Mouse (Mus musculus): ENCODE measurements at regions not wholly inside any gene's neighbourhood (a gene's known extent, or its start where the extent isn't known, plus 50 kb on each side); places are given as distances from the start of the nearest gene placed in this dataset.

DNA sequence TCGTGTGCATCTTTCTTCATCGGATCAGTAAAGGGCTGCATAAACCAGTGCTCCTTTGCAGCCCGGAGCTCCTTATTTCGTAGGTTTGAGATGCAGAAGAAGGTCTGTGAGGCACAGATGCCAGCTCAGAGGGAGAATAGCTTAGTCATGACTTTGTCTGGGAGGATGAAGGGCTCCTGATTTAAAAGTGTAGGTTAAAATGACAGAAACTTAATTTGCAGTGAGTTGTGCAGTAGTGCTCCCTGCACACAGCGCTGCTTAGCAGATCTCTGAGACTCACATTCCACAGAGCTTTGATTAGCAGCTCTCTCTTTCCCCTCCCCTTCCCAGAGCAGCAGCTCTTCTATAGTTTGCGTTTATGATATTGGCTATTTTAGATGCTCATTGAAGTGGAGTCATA lies 200.9 kb downstream of the Vrk1 start:
- H3K27me3 ChIP-seq (ENCODE audit: insufficient read depth, poor library complexity, severe bottlenecking), result no peaks in the 10 kb centered on the region
- H3K9me3 ChIP-seq, result no peaks in the 10 kb centered on the region
- H3K36me3 ChIP-seq, result no peaks in the 10 kb centered on the region
- no peak overlapping the region for H3K27ac ChIP-seq
- WGBS, result 91% methylated on average over 6 of the region's 6 CpGs
- H3K4me1 ChIP-seq (replicated peaks), result no peaks in the 10 kb centered on the region
- no peak overlapping the region for H3K4me3 ChIP-seq
- no peak for DNase-seq (ENCODE audit: low spot score)

DNA sequence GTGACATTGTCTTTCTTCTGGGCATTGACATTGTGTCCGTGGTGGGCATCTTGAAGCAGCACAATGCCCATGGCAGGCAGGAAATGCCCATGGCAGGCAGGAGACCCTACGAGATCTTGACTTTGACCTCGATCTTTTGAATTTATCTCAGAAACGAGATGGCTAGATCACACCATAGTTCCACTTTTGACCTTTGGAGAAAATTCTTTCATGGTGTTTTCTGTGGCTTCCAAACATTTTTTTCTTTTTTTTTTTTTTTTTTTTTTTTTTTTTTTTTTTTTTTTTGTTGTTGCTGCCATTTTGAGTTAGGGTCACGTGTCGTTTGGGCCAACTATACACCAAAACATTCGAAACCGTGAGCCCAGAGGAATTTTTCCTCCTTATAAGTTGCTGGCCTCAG lies 201.5 kb downstream of the Vrk1 start:
- H3K4me1 ChIP-seq (replicated peaks), result no peaks in the 10 kb centered on the region
- no peaks in the 10 kb centered on the region for H3K36me3 ChIP-seq
- no peak for DNase-seq (ENCODE audit: low spot score)
- no peak overlapping the region for H3K4me3 ChIP-seq
- no peaks in the 10 kb centered on the region for H3K27me3 ChIP-seq (ENCODE audit: insufficient read depth, poor library complexity, severe bottlenecking)
- no peak overlapping the region for H3K27ac ChIP-seq
- 88% methylated on average over 8 of the region's 8 CpGs for WGBS
- H3K9me3 ChIP-seq, result no peaks in the 10 kb centered on the region

DNA sequence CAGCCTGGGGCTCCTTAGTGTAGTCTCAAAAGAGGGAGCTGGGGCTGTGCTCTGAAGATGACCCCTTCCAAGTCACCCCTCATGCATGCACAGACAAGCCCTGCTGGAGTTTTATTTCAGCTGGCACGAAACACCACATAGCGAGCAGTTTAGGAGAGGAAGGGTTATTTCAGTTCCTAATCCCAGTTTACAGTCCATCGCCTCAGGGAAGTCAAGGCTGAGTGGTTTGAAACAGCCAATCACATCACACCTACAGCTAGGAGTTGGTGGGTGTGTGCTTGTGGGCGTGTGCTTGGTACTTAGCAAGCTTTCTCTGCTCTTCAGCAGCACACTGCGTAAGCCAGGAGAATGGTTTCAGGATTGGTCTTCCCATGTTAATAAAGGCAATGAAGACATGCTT lies 202.4 kb downstream of the Vrk1 start:
- Histone ChIP-seq H3K4me1 (replicated peaks) (no peaks in the 10 kb centered on the region), H3K27me3 (ENCODE audit: insufficient read depth, poor library complexity, severe bottlenecking) (no peaks in the 10 kb centered on the region), H3K9me3 (no peaks in the 10 kb centered on the region), H3K4me3 (no peak overlapping the region), H3K27ac (no peak overlapping the region), H3K36me3 (no peaks in the 10 kb centered on the region)
- DNase-seq (ENCODE audit: low spot score), result no peak
- 82% methylated on average over 5 of the region's 5 CpGs for WGBS

DNA sequence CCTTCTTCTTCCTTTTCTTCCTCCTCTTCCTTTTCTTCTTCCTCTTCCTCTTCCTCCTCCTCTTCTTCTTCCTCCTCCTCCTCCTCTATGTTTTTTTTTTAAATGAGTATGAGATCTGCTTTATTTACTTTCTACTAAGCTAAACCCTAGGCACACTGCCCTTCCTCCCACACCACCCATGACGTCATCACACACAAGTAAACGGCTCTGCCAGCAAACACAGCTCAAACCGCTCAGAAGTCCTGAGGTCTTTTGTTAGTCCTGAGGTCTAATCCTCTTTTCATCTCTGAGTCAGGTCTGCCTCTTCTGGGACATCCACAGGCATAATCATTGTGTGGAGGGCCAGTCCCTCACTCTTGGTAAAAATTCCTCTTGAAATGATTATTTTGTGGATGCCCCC lies 210.0 kb downstream of the Vrk1 start:
- WGBS, result 48% methylated on average over 3 of the region's 3 CpGs
- Histone ChIP-seq H3K4me1 (replicated peaks) (peaks cover 8% of the 10 kb centered on the region), H3K27me3 (ENCODE audit: insufficient read depth, poor library complexity, severe bottlenecking) (peaks cover 2% of the 10 kb centered on the region), H3K27ac (no peak overlapping the region), H3K36me3 (no peaks in the 10 kb centered on the region), H3K9me3 (no peaks in the 10 kb centered on the region), H3K4me3 (no peak overlapping the region)
- no peak for DNase-seq (ENCODE audit: low spot score)

DNA sequence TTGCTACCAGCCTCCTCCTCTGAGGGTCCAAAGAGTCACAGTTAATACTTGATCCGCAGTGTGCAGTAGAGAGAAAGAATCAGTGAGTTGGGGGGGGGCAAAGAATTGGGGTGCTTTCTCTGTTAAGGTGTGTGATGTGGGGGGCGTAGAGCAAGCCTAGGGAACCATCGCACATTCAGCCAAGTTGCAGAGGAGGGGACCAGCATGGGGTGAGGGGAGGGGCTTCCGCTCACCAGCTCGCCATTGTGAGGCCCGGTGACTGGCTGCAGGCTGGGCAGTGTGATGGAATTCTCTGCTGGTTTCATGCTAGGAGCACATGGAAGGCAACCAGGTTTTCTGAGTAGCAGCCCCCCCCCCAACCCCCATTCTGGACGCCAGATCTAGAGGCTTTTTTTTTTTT lies 216.2 kb downstream of the Vrk1 start:
- Histone ChIP-seq H3K27me3 (ENCODE audit: insufficient read depth, poor library complexity, severe bottlenecking) (peaks cover 17% of the 10 kb centered on the region), H3K4me1 (replicated peaks) (peaks cover 28% of the 10 kb centered on the region), H3K36me3 (no peaks in the 10 kb centered on the region), H3K27ac (peak overlapping the region; percentile 35; the same call in 1 of the 2 replicates), H3K9me3 (no peaks in the 10 kb centered on the region), H3K4me3 (no peak overlapping the region)
- DNase-seq (ENCODE audit: low spot score), result peak; percentile 52
- WGBS, result 22% methylated on average over 7 of the region's 7 CpGs

DNA sequence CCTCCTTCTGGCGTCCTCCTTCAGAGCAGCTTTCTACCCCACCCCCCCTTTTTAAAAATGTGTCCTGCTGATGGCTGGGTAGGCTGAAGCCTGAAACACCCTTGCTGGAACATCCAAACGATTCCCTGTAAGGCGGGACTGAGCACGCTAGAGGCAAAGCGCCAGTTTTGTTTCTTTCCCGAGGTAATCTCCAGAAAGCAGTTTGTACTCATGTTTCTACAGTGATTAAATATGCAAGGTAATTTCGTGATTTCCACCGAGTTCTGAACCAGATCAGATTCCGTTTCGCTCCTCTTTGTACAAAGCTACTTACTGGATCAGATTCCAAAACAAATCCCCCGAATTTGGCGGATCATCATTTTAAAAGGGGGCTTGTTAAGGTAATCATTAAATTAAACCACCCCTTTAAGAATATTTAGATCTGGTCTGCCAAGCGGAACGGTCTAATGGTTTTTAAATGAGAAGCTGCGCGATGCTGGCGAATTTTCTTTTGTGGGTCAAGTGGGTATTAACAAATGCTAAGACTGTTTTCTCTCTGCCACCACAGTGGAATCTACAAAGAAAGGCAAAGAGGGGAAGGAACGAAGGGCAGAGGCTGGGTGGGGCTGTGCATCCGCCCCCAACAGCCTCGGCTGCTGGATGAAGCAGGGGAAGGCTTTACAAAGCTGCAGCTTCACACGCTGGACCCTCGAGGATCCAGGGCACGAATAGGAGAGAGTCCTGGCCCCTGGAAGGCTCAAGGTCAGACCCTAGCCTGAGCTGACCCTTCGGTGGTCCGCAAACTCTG lies 216.9 kb downstream of the Vrk1 start:
- Histone ChIP-seq H3K27ac (peak overlapping the region; percentile 72), H3K36me3 (no peaks in the 10 kb centered on the region), H3K4me3 (0 out of 2 replicates have a peak overlapping the region, but pooled peaks have one; percentile 3), H3K4me1 (replicated peaks) (peaks cover 32% of the 10 kb centered on the region), H3K9me3 (no peaks in the 10 kb centered on the region), H3K27me3 (ENCODE audit: insufficient read depth, poor library complexity, severe bottlenecking) (peaks cover 17% of the 10 kb centered on the region)
- peak; percentile 16 for DNase-seq (ENCODE audit: low spot score)
- WGBS, result 23% methylated on average over 25 of the region's 25 CpGs

DNA sequence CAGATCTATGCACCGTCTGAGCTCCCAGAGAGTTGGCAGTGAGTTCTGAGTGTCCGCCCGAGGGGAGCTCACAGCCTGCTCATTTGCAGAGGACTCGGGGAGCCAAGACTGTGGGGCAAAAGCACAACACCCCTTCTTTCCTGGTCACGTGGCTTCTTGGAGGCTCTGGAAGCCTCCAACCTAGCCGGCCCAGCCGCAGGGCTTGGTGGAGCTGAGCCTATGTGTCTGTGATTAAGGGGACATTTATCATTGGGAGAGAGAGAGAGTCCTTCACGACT lies 217.5 kb downstream of the Vrk1 start:
- Histone ChIP-seq H3K9me3 (no peaks in the 10 kb centered on the region), H3K4me1 (replicated peaks) (peaks cover 32% of the 10 kb centered on the region), H3K27ac (peak overlapping the region; percentile 72; the same call in 1 of the 2 replicates), H3K27me3 (ENCODE audit: insufficient read depth, poor library complexity, severe bottlenecking) (peaks cover 17% of the 10 kb centered on the region), H3K4me3 (0 out of 2 replicates have a peak overlapping the region, but pooled peaks have one; percentile 3), H3K36me3 (no peaks in the 10 kb centered on the region)
- WGBS, result 41% methylated on average over 8 of the region's 8 CpGs
- no peak for DNase-seq (ENCODE audit: low spot score)

DNA sequence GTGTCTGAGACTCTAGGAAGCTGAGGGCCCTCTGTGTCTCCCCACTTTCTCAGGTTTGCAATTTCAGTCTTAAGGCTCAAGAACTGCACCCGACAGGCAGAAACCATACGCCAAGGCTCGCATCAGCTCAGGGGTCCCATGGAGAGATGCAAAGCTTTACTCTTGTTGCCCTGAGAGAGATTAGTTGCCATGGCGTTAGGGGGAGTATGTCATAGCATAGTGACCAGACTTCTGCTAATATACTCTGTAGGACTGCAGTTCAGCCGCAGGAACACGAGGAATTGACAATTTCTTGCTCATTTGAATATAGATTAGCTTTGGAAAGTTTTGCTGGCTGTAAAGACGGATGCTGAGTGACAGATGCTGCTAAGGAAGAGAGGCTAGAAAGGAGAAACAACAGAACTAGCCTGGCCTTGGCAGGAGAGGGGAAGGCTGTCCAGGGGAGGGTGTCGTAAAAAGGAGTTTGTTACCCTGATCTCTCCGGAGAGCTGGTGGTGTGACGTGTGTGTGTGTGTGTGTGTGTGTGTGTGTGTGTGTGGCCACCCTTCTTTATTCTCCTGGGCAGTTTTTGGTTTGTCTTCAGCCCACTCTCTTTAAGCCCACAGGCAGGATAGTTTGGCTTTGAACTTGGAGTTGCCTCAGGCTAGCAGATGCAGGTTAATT lies 235.3 kb downstream of the Vrk1 start:
- DNase-seq (ENCODE audit: low spot score), result no peak
- Histone ChIP-seq H3K27me3 (ENCODE audit: insufficient read depth, poor library complexity, severe bottlenecking) (no peaks in the 10 kb centered on the region), H3K9me3 (no peaks in the 10 kb centered on the region), H3K27ac (no peak overlapping the region), H3K4me1 (replicated peaks) (peaks cover 30% of the 10 kb centered on the region), H3K36me3 (no peaks in the 10 kb centered on the region), H3K4me3 (no peak overlapping the region)
- whole genome bisulfite sequencing, result 57% methylated on average over 10 of the region's 10 CpGs

DNA sequence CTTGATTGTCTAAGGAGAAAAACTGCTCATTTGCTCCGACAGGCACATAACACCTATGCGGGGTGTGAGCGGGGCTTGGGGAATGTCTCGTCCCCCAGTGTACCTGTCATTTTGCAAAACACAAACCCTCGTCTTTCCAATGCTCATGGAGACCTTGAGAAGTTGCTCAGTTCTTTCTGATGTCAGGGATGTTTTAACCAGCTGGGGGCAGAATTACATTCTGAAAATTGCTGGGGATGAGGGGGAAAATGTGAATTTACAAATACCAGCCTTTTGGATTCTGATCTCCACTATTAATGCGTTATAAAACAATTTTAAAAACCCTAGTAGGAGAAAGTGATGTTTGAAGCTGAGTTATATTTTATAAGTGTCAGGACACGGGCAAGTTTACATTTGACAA lies 263.6 kb downstream of the Vrk1 start:
- Histone ChIP-seq H3K4me1 (replicated peaks) (no peaks in the 10 kb centered on the region), H3K36me3 (no peaks in the 10 kb centered on the region), H3K4me3 (no peak overlapping the region), H3K27ac (no peak overlapping the region), H3K9me3 (no peaks in the 10 kb centered on the region), H3K27me3 (ENCODE audit: insufficient read depth, poor library complexity, severe bottlenecking) (no peaks in the 10 kb centered on the region)
- 84% methylated on average over 7 of the region's 7 CpGs for WGBS
- no peak for DNase-seq (ENCODE audit: low spot score)

DNA sequence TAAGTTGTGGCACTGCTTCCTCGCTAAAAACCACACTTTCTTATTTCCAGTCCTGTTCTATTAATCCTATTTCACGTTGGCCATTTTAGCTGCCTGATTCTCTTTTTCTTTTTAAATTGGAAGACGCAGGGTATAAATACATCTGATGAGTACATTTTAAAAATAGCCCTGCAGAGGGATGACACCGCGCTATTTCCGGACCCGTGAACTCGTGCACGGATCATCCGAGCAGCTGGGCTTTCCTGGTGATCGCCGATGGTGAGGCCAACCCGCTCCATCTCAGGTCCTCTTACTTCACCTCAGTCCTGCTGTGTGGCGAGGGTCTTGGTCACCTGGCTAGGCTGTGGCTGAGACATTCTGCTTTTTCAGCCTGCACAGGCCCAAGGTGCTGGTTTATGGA lies 267.9 kb downstream of the Vrk1 start:
- H3K4me3 ChIP-seq, result no peak overlapping the region
- H3K4me1 ChIP-seq (replicated peaks), result no peaks in the 10 kb centered on the region
- H3K27ac ChIP-seq, result no peak overlapping the region
- H3K9me3 ChIP-seq, result no peaks in the 10 kb centered on the region
- DNase-seq (ENCODE audit: low spot score), result no peak
- H3K27me3 ChIP-seq (ENCODE audit: insufficient read depth, poor library complexity, severe bottlenecking), result no peaks in the 10 kb centered on the region
- H3K36me3 ChIP-seq, result no peaks in the 10 kb centered on the region
- 91% methylated on average over 14 of the region's 14 CpGs for WGBS

DNA sequence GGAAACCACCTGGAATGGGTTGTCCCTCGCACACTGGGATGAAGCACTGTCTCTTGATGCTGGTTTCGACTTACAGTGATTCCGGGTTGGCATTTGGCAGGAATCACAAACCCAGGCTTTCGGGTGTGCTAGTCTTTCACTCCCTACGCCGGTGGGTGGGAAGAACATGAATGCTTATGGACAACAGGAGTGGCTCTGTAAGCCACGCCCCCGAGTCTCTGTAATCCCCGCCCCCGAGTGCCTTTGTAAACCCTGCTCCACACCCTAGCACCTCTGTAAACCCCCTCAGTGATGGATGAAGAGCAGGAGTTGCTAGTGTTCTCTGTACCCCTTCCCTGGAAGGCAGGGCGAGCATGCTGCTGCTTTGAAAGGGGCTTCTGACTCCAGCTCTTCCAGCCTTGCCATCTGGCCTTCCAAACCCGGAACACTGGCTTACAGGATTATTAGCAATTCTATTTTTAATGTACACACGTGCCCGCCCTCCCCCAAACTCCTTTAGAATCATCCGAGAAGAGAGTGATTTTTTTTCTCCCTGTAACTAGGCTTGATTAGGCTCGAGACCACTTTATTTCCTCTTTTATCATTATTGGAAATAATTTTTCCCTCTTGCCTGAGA lies 272.6 kb downstream of the Vrk1 start:
- 69% methylated on average over 16 of the region's 16 CpGs for WGBS
- no peaks in the 10 kb centered on the region for H3K36me3 ChIP-seq
- H3K4me1 ChIP-seq (replicated peaks), result no peaks in the 10 kb centered on the region
- H3K4me3 ChIP-seq, result no peak overlapping the region
- H3K27me3 ChIP-seq (ENCODE audit: insufficient read depth, poor library complexity, severe bottlenecking), result no peaks in the 10 kb centered on the region
- H3K9me3 ChIP-seq, result no peaks in the 10 kb centered on the region
- no peak for DNase-seq (ENCODE audit: low spot score)
- no peak overlapping the region for H3K27ac ChIP-seq

DNA sequence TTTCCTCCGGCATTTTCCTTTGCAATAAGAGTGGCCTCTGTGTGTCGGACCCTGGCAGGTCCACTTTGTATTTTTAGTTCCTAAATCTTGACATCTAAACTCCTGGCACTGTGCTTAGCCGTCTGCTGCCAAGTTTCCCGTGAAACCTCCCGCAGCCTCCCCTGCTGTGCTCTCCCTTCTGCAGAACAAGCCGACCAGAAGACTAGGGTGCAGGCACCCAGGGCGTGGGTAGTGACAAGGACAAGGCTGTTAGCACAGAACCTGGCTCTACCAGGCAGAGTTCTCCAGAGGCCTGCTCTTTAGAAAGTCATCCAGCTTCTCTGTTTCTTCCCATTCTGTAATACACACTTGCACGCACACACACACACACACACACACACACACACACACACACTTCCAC lies 274.8 kb downstream of the Vrk1 start:
- no peak overlapping the region for H3K27ac ChIP-seq
- no peak overlapping the region for H3K4me3 ChIP-seq
- no peaks in the 10 kb centered on the region for H3K9me3 ChIP-seq
- DNase-seq (ENCODE audit: low spot score), result no peak
- no peaks in the 10 kb centered on the region for H3K27me3 ChIP-seq (ENCODE audit: insufficient read depth, poor library complexity, severe bottlenecking)
- WGBS, result 87% methylated on average over 8 of the region's 8 CpGs
- no peaks in the 10 kb centered on the region for H3K4me1 ChIP-seq (replicated peaks)
- no peaks in the 10 kb centered on the region for H3K36me3 ChIP-seq

DNA sequence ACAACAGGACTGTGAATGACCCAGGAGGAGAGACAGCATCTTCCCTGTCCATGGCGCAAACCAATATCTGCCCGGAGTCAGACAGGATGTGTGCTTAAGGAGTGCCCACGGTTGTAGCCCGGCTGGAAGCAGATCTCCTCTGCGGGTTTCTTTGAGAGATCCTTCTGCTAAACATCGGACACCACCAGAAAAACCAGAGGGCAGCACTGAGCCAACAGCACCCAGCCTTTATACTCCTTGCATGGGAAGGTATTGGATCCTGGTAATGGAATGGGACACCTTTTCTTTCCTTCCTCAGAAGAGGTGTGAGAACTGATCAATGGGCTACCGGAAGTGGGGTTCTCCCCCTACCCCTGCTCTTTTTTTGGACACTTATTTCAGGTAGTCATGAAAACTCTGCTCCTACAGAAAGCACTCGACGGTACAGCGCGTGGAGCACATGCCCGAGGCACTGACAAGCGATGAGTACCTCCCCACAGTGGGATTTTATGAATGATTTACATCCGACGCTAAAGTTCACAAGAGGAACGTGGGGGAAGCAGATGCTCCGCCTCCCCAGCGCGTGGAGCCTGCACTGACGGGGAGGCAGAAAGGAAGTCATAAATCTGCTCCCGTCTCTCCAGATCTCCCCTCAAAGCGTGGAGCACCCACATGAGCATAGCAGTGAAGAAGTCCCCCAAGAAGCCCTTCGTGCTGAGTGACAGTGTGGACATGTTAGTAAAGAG lies 278.9 kb downstream of the Vrk1 start:
- Histone ChIP-seq H3K27me3 (ENCODE audit: insufficient read depth, poor library complexity, severe bottlenecking) (no peaks in the 10 kb centered on the region), H3K4me1 (replicated peaks) (no peaks in the 10 kb centered on the region), H3K36me3 (no peaks in the 10 kb centered on the region), H3K4me3 (no peak overlapping the region), H3K9me3 (no peaks in the 10 kb centered on the region), H3K27ac (no peak overlapping the region)
- 82% methylated on average over 23 of the region's 23 CpGs for WGBS
- no peak for DNase-seq (ENCODE audit: low spot score)

All from hindbrain, embryonic 10.5 days (tissue).